Mouse (Mus musculus): ENCODE measurements around the gene Slc22a23. TPM values are rescaled to one million over a fixed set of nuclear protein-coding genes. Genes with fewer than 3 reads are reported as not detected.

Slc22a23 gene
- polyA plus RNA-seq, 1 experiment = 43.9 TPM

DNA sequence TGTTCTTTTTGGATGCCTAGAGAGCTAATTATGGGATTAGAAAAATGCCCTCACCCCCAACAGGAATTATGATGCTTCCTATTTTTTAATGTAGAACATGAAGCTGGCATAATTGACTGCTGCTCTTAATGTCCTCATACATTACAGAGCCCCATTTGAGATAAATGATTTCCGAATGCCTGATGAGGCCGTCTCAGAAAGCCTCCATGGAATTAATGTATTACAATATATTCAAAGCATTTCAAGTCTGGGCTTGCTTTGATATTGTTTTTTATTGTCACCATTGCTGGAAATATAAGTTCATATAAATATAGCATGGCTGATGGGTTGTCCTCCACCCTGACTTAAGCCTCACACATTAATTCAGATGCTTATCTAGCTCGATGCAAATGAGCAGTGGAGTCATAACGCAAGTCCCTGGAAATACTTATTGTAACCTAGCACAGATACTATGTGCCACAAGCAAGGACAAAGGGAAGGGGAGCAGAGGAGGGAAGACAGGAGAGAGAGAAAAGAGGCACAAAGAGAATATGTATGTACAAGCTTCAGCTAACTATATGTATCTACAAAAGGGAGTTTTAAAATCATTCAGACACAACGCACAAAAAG lies 28.0 kb upstream of the Slc22a23 start:
- no peak for DNase-seq
- H3K27me3 ChIP-seq (ENCODE audit: control insufficient read depth, insufficient read depth, low read length) = no peaks in the 10 kb centered on the region
- no peaks in the 10 kb centered on the region for H3K4me1 ChIP-seq (ENCODE audit: control insufficient read depth, insufficient read depth, low read length)
- TF ChIP-seq CTCF (IDR thresholded peaks at IDR 0.05; ENCODE audit: borderline replicate concordance, insufficient read depth, low read depth, low read length) = no peak
- no peak for TF ChIP-seq POLR2A (IDR thresholded peaks at IDR 0.05; ENCODE audit: borderline replicate concordance, insufficient read depth, low read length)
- no peak overlapping the region for H3K4me3 ChIP-seq (replicated peaks; ENCODE audit: insufficient read depth, low read depth, low read length)
- no peak overlapping the region for H3K27ac ChIP-seq (ENCODE audit: insufficient read depth, low read length)
- 92% methylated on average over 5 of the region's 5 CpGs for WGBS

DNA sequence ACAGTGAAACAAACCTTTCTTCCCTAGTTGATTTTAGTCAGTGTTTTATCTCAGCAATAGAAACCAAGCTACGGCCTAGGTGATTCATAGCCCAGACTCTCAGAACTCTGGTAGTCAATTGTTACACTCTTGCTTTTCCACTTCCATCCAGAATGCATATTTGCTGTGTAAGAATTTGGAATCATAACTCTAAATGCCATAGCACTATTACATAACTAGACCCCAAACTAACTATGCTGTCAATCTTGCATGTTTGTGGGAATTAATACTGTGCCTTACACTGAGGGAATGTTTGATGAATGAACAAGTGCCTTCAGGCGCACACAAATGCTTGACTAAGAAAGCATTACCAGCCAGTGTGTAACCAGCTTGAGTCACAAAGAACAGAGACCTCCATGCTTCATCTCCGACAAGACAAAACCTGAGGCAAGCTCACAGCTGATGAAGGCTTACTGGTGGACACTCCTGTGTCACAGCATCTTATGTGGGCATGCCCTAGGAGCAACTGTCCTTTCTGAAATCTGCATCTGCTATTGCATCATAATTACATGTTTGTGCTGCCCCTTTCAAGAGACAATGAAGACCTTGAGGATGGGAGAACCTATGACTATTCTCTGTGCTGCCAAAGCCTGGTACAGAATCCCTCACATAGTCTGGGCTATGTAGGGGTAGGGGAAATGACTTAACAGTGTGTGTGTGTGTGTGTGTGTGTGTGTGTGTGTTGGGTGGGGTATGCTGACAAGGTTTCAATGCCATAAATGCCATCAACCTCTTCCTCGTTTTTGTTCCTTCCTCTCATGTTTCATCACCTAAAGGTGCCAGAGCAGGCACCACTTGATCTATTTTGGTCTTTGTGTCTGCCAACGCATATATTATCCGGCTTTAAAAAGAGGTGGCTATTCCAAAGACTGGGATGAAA lies 27.2 kb upstream of the Slc22a23 start:
- H3K27me3 ChIP-seq (ENCODE audit: control insufficient read depth, insufficient read depth, low read length) = no peaks in the 10 kb centered on the region
- no peak overlapping the region for H3K4me3 ChIP-seq (replicated peaks; ENCODE audit: insufficient read depth, low read depth, low read length)
- TF ChIP-seq CTCF (IDR thresholded peaks at IDR 0.05; ENCODE audit: borderline replicate concordance, insufficient read depth, low read depth, low read length) (no peak), POLR2A (IDR thresholded peaks at IDR 0.05; ENCODE audit: borderline replicate concordance, insufficient read depth, low read length) (no peak)
- no peaks in the 10 kb centered on the region for H3K4me1 ChIP-seq (ENCODE audit: control insufficient read depth, insufficient read depth, low read length)
- 91% methylated on average over 6 of the region's 6 CpGs for WGBS
- no peak overlapping the region for H3K27ac ChIP-seq (ENCODE audit: insufficient read depth, low read length)
- DNase-seq = no peak

DNA sequence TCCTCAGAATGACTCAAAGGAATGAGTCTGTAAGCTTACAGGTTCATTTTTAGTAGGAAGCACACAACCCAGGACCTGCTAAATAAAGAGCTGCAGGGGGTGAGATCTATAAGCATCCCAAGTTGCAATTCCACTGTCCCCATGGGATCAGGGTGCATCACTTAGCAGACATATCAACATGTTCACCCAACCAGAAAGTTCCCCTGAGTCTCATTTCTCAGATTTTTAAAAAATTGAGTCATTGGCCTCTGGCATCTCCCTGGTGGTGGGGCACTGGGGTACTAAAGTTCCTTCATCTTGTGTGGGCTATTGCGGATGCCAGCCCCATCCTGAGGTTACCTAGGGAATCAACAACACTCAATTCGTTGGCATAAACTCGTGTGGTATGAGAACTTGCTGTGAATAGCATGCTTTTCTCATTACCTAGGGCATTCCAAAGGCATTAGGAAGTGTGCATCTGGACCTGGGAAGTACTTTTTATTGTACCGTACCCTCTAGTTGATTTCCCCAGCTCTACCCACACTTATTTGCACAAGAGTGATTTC lies 25.4 kb upstream of the Slc22a23 start:
- no peaks in the 10 kb centered on the region for H3K27me3 ChIP-seq (ENCODE audit: control insufficient read depth, insufficient read depth, low read length)
- 76% methylated on average over 4 of the region's 4 CpGs for WGBS
- no peak for TF ChIP-seq CTCF (IDR thresholded peaks at IDR 0.05; ENCODE audit: borderline replicate concordance, insufficient read depth, low read depth, low read length)
- no peak for TF ChIP-seq POLR2A (IDR thresholded peaks at IDR 0.05; ENCODE audit: borderline replicate concordance, insufficient read depth, low read length)
- no peaks in the 10 kb centered on the region for H3K4me1 ChIP-seq (ENCODE audit: control insufficient read depth, insufficient read depth, low read length)
- no peak for DNase-seq
- no peak overlapping the region for H3K27ac ChIP-seq (ENCODE audit: insufficient read depth, low read length)
- no peak overlapping the region for H3K4me3 ChIP-seq (replicated peaks; ENCODE audit: insufficient read depth, low read depth, low read length)

DNA sequence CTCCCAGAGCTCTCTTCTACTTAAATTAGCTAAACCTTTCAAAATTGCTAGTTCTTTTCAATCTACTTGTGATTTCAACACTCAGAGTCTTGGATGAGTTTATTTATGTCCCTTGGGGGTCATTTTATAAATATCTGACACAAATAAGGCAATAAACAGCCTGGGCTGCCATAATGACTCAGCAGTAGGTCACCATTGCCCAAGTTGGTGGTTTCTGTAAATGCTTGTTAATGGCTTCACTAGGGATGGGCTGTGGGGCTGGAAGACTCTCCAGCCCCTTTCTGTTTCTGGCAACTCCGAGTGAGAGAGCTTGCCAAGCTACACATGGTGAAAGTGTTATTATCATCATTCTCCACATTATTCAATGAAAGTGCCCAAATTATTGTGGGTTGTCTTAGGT lies 20.2 kb upstream of the Slc22a23 start:
- TF ChIP-seq POLR2A (IDR thresholded peaks at IDR 0.05; ENCODE audit: borderline replicate concordance, insufficient read depth, low read length) = no peak
- no peak for TF ChIP-seq CTCF (IDR thresholded peaks at IDR 0.05; ENCODE audit: borderline replicate concordance, insufficient read depth, low read depth, low read length)
- Histone ChIP-seq H3K4me3 (replicated peaks; ENCODE audit: insufficient read depth, low read depth, low read length) (no peak overlapping the region), H3K27ac (ENCODE audit: insufficient read depth, low read length) (no peak overlapping the region), H3K4me1 (ENCODE audit: control insufficient read depth, insufficient read depth, low read length) (no peaks in the 10 kb centered on the region), H3K27me3 (ENCODE audit: control insufficient read depth, insufficient read depth, low read length) (no peaks in the 10 kb centered on the region)
- no peak for DNase-seq
- 15% methylated on average over 1 of the region's 1 CpGs for WGBS

DNA sequence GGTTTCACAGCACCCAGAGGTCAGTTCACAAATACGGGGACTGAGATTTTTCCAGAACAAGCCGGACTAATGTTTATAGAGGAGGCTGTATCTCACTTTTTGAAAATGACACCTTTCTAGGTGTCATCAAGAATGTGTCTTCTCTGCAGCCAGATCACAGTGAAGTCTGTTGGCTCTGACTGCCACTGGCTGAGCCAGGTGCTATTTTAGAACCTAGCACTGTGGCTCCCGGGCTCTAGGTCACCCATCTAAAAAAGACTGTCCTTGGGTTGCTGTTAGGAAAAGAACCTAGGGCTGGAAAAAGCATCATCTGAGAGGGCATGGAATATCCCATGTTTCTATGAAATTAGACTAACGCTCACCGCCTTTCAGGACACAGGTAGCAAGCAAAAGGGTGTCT lies 10.7 kb upstream of the Slc22a23 start:
- no peak overlapping the region for H3K4me3 ChIP-seq (replicated peaks; ENCODE audit: insufficient read depth, low read depth, low read length)
- H3K27ac ChIP-seq (ENCODE audit: insufficient read depth, low read length) = no peak overlapping the region
- no peak for DNase-seq
- H3K4me1 ChIP-seq (ENCODE audit: control insufficient read depth, insufficient read depth, low read length) = no peaks in the 10 kb centered on the region
- TF ChIP-seq POLR2A (IDR thresholded peaks at IDR 0.05; ENCODE audit: borderline replicate concordance, insufficient read depth, low read length) = no peak
- TF ChIP-seq CTCF (IDR thresholded peaks at IDR 0.05; ENCODE audit: borderline replicate concordance, insufficient read depth, low read depth, low read length) = no peak
- H3K27me3 ChIP-seq (ENCODE audit: control insufficient read depth, insufficient read depth, low read length) = no peaks in the 10 kb centered on the region
- 77% methylated on average over 5 of the region's 5 CpGs for WGBS

DNA sequence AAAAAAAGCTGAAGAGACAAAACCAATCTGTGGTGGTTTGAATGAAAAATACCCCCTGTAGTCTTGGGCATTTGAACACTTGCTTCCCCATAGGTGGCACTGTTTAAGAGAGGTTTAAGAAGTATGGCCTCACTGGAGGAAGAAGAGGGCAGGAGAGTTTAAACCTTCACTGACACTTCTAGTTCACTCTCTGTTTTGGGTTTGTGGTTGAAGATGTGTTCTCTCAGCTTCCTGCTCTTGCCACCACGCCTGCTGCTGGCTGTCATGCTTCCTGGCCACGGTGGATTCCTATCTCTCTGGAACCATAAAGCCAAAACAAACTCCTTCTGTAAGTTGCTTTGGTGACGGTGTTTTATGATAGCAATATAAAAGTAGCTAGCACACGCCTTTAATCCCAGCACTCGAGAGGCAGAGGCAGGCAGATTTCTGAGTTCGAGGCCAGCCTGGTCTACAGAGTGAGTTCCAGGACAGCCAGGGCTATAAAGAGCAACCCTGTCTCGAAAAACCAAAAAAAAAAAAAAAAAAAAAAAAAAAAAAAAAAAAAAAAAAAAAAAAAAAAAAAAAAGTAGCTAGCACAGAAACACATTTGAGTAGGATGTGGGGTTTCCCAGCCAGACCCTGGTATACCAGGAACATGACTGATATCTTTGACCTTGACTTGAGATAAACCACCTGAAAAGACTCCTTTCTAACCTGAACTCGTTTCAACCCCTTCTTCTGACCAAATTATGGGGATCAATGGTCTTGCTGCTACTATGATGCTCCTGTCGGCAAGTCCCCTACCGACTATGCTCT lies 10.0 kb upstream of the Slc22a23 start:
- WGBS = 91% methylated on average over 10 of the region's 10 CpGs
- no peak for DNase-seq
- TF ChIP-seq CTCF (IDR thresholded peaks at IDR 0.05; ENCODE audit: borderline replicate concordance, insufficient read depth, low read depth, low read length) (no peak), POLR2A (IDR thresholded peaks at IDR 0.05; ENCODE audit: borderline replicate concordance, insufficient read depth, low read length) (no peak)
- H3K27ac ChIP-seq (ENCODE audit: insufficient read depth, low read length) = no peak overlapping the region
- H3K4me1 ChIP-seq (ENCODE audit: control insufficient read depth, insufficient read depth, low read length) = no peaks in the 10 kb centered on the region
- no peaks in the 10 kb centered on the region for H3K27me3 ChIP-seq (ENCODE audit: control insufficient read depth, insufficient read depth, low read length)
- H3K4me3 ChIP-seq (replicated peaks; ENCODE audit: insufficient read depth, low read depth, low read length) = no peak overlapping the region

DNA sequence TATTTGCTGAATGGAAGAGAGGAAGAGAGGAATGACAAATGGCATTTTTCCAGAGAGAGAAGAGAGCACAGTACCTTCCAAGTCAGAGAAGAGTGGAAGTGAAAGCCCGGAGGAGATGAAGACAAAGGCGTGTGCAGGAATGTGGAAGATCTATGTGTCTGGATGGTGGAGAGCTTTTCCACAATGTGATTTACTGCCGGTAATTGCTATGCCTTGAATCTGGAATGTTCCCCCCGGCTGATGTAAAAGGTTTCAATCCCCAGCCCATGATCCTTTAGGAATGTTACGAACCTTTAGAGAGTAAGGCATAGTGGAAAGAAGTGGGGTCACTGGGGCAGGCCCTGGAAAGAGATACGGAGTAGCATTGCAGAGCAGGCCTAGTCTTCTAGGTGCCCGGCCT lies 8.3 kb upstream of the Slc22a23 start:
- TF ChIP-seq POLR2A (IDR thresholded peaks at IDR 0.05; ENCODE audit: borderline replicate concordance, insufficient read depth, low read length) (no peak), CTCF (IDR thresholded peaks at IDR 0.05; ENCODE audit: borderline replicate concordance, insufficient read depth, low read depth, low read length) (no peak)
- 91% methylated on average over 7 of the region's 7 CpGs for WGBS
- no peak overlapping the region for H3K27ac ChIP-seq (ENCODE audit: insufficient read depth, low read length)
- H3K4me3 ChIP-seq (replicated peaks; ENCODE audit: insufficient read depth, low read depth, low read length) = no peak overlapping the region
- DNase-seq = no peak
- no peaks in the 10 kb centered on the region for H3K27me3 ChIP-seq (ENCODE audit: control insufficient read depth, insufficient read depth, low read length)
- no peaks in the 10 kb centered on the region for H3K4me1 ChIP-seq (ENCODE audit: control insufficient read depth, insufficient read depth, low read length)

All from cerebellum, adult 2 months (tissue).